ENCODE assay signal across 8 mouse cellular contexts in the genomic region with DNA sequence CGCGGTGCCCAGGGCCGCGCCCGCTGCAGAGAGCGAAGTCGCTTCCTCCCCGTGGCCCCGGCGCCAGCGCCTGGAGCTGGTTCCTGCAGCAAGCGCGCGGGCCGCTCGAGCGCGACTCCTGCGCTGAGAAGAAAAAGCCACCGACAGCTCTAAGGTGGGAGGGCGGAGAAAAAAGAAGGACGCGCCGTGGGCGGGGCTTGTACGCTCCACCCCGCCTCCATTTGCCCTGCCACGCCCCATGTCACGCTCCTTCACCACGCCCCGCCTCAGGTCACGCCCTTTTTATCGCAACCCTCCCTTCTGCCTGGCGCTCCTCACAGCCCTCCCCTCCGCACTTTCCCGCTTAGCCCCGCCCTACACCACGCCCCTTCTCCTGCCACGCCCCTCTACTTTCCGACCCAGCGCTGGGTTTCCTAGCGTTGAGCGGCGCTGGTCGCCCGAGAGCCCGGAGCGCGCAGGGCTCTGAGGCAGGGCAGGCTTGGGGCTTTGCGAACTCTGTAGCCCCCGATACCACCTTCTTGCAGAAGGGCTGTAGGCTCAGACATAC. TPM values are rescaled to one million over a fixed set of nuclear protein-coding genes. Genes with fewer than 3 reads are reported as not detected.
DNase-seq lines count a peak whose midpoint lies in the region; ATAC-seq lines count a peak whose summit lies in the region.

A gene (minus strand): TSS at position 151 of the 547 bp plus-strand sequence.

- peak within 1 kb of the TSS; percentile 49 for H3K4me3 ChIP-seq in hindbrain, embryonic 11.5 days (ENCODE audit: low read depth, low read length)

- peak within 1 kb of the TSS; percentile 89 for H3K4me2 ChIP-seq in hindbrain, embryonic 11.5 days (replicated peaks; ENCODE audit: low read depth, low read length)

- WGBS in hindbrain, embryonic 11.5 days, result 0% methylated on average over 47 of the region's 51 CpGs

- H3K36me3 ChIP-seq in hindbrain, embryonic 11.5 days (ENCODE audit: control insufficient read depth, insufficient read depth, low read length), result no peaks in the 10 kb centered on the region

- H3K9me3 ChIP-seq in hindbrain, embryonic 11.5 days (ENCODE audit: control insufficient read depth, low read length), result no peaks in the 10 kb centered on the region

- peaks cover 4% of the 10 kb centered on the region; the same call in 1 of the 2 replicates for H3K4me1 ChIP-seq in hindbrain, embryonic 11.5 days (replicated peaks; ENCODE audit: control insufficient read depth, insufficient read depth, low read length)

- H3K27me3 ChIP-seq in hindbrain, embryonic 11.5 days (ENCODE audit: control insufficient read depth, insufficient read depth, low read length), result peaks cover 25% of the 10 kb centered on the region

- H3K27ac ChIP-seq in hindbrain, embryonic 11.5 days (ENCODE audit: low read depth, low read length), result no peak within 1 kb of the TSS

- DNase-seq in MEL-GATA-1-ER (ENCODE audit: extremely low read depth, low read depth), result peak; percentile 71
- peak; percentile 93 for DNase-seq in cerebellum, adult 9-10 months
- peak; percentile 93 to 97 for DNase-seq in frontal cortex, adult 2 months (ENCODE audit: extremely low spot score in 1 of 2, low spot score in 1 of 2)
- peak; percentile 97 for DNase-seq in hindbrain, embryonic 11.5 days (ENCODE audit: low spot score)
- DNase-seq in layer of hippocampus, postnatal 10 days (ENCODE audit: low spot score in 2 of 2), result peak; percentile 95 to 97
- peak; percentile 98 for DNase-seq in lung, postnatal 10 days
- peak; percentile 100 for DNase-seq in ovary, postnatal 36 days (ENCODE audit: low spot score)
- peak; percentile 100 for DNase-seq in thymus, postnatal 25 days

- ATAC-seq in hindbrain, embryonic 11.5 days (ENCODE audit: low FRiP score), result peak; percentile 93

- H3K9ac ChIP-seq in hindbrain, embryonic 11.5 days (ENCODE audit: low read depth, low read length), result peak within 1 kb of the TSS; percentile 57

RNA-seq across cellular contexts. Expression of the gene that starts here (rescaled TPM):
- polyA plus RNA-seq in frontal cortex, adult 2 months (2012; rRNA removed), result 11.6 and 12.5 TPM in 2 replicates
- polyA plus RNA-seq in hindbrain, embryonic 11.5 days (2014; fragmentation: Nextera tagmentation; extraction: Ambion mirVana), result 11.7 and 12.0 TPM in 2 replicates
- 10 to 100 TPM; 16.7 to 19.9 TPM for total RNA-seq in layer of hippocampus, postnatal 10 days (2021)
